In the genomic region with DNA sequence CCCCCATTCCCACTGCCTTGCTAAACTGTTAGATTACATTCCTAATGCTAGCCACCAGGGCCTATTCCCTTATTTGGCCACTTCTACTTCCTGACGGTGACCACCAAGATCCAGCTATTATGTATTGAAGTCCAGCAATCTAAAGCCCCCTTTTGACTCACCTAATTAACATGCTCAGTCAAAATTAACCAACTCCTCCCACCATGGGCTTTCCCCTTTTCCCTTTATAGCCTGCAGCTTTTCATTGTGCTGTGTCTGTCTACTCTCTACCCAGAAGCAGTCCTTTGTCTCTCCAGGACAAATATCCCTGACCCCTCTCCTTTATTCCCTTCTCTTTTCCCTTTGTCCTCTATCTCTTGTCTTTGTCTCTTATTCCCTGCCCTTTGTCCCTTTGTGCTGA, we compare ENCODE assay signal across 22 mouse cellular contexts. TPM values are rescaled to one million over a fixed set of nuclear protein-coding genes. Genes with fewer than 3 reads are reported as not detected.
"Had no signal": no experiment of that assay in that cellular context is flagged by ENCODE, and none has a peak within 500 bp of the region (broad histone marks: within the 10 kb centered on the region; RNA-seq: fewer than 3 reads in every experiment).

No protein-coding gene starts in this region.

- H3K27ac ChIP-seq: kidney, postnatal 0 days; layer of hippocampus, adult 2 months; left cerebral cortex, adult 2 months; liver, embryonic 13.5 days; macrophage; midbrain, embryonic 15.5 days; neural tube, embryonic 13.5 days; stomach, embryonic 15.5 days had no signal

- H3K4me2 ChIP-seq: liver, embryonic 13.5 days; midbrain, embryonic 15.5 days; neural tube, embryonic 13.5 days; stomach, embryonic 15.5 days had no signal

- ATAC-seq: intestine, postnatal 0 days; midbrain, embryonic 15.5 days had no signal

- DNase-seq: kidney, adult 2 months; kidney, postnatal 25 days; layer of hippocampus, postnatal 36 days; liver, embryonic 13.5 days; lung, adult 2 months; retina, postnatal 1 day; thymus, postnatal 36 days had no signal

- H3K36me3 ChIP-seq: liver, embryonic 13.5 days; midbrain, embryonic 15.5 days; neural tube, embryonic 13.5 days; stomach, embryonic 15.5 days had no signal

- H3K9ac ChIP-seq: liver, embryonic 13.5 days; midbrain, embryonic 15.5 days; neural tube, embryonic 13.5 days; stomach, embryonic 15.5 days had no signal

- H3K27me3 ChIP-seq: liver, embryonic 13.5 days; midbrain, embryonic 15.5 days; neural tube, embryonic 13.5 days; stomach, embryonic 15.5 days had no signal

- H3K9me3 ChIP-seq: liver, embryonic 13.5 days; midbrain, embryonic 15.5 days; neural tube, embryonic 13.5 days; stomach, embryonic 15.5 days had no signal

- H3K4me1 ChIP-seq: liver, embryonic 13.5 days; midbrain, embryonic 15.5 days; neural tube, embryonic 13.5 days; stomach, embryonic 15.5 days had no signal

- H3K4me3 ChIP-seq: layer of hippocampus, adult 2 months; left cerebral cortex, adult 2 months; liver, embryonic 13.5 days; midbrain, embryonic 15.5 days; myocyte; neural tube, embryonic 13.5 days; stomach, embryonic 15.5 days had no signal

RNA-seq across cellular contexts. Expression of a gene that starts 55.6 kb away (rescaled TPM):
- total RNA-seq: megakaryocyte, adult 5-6 weeks; monocyte, adult 5-6 weeks; neutrophil, adult 5-6 weeks had no signal
- polyA plus RNA-seq: intestine, postnatal 0 days; kidney, embryonic 14.5 days; lung, embryonic 16.5 days; macrophage; myocyte; thymus, postnatal 0 days had no signal
